Mouse (Mus musculus) kidney, postnatal 0 days (tissue): ENCODE measurements around the gene Axdnd1. TPM values are rescaled to one million over a fixed set of nuclear protein-coding genes. Genes with fewer than 3 reads are reported as not detected.
"Not testable (repeated sequence)": the region's sequence is repeated elsewhere in the genome, so short reads cannot be mapped to it uniquely, and the experiment has no call there.

Experiments
- ATAC-seq: fragments of 200-750 bp; cut with Nextera tagmentation; replicated peaks from 2 replicates; pipeline ENCODE4 v1.8.0; 2017; ENCODE audit warnings: low read depth, moderate number of reproducible peaks, moderate TSS enrichment, moderate library complexity; ENCODE audit not compliant: low FRiP score
- DNase-seq: peaks from one replicate; pipeline ENCODE4 v3.0.0-alpha.2; 2016; ENCODE audit warnings: low spot score
- H3K27ac ChIP-seq: fragments of 300-500 bp; sonication (generic); 2 replicates; pipeline ENCODE4 v1.5.1; 2014; ENCODE audit warnings: mild to moderate bottlenecking
- H3K27me3 ChIP-seq: fragments of 300-500 bp; sonication (generic); 2 replicates; pipeline ENCODE4 v1.6.1; 2014; ENCODE audit warnings: low read length, mixed read lengths; ENCODE audit not compliant: insufficient read depth
- H3K36me3 ChIP-seq: fragments of 300-500 bp; sonication (generic); 2 replicates; pipeline ENCODE4 v1.6.1; 2014; ENCODE audit warnings: low read length, mixed read lengths; ENCODE audit not compliant: insufficient read depth
- H3K4me1 ChIP-seq: fragments of 300-500 bp; sonication (generic); replicated peaks from 2 replicates; pipeline ENCODE4 v1.6.1; 2014; ENCODE audit warnings: antibody characterized with exemption, low read length, mixed read lengths; ENCODE audit not compliant: insufficient read depth
- H3K4me2 ChIP-seq: fragments of 300-500 bp; sonication (generic); 2 replicates; pipeline ENCODE4 v1.6.1; 2014; ENCODE audit warnings: mild to moderate bottlenecking, low read length, moderate library complexity, mixed read lengths
- H3K4me3 ChIP-seq: fragments of 300-500 bp; sonication (generic); replicated peaks from 2 replicates; pipeline ENCODE4 v1.5.1; 2014; ENCODE audit warnings: low read depth, low read length
- H3K9ac ChIP-seq: fragments of 300-500 bp; sonication (generic); 2 replicates; pipeline ENCODE4 v1.6.1; 2014; ENCODE audit warnings: low read depth, low read length
- H3K9me3 ChIP-seq: fragments of 300-500 bp; sonication (generic); replicated peaks from 2 replicates; pipeline ENCODE4 v1.6.1; 2016; ENCODE audit warnings: low read length, inconsistent platforms, mixed read lengths
- CTCF ChIP-seq: IDR thresholded peaks from 2 replicates; pipeline ENCODE4 v1.5.1; 2016; ENCODE audit warnings: antibody characterized with exemption, low read depth, mild to moderate bottlenecking, moderate library complexity
- WGBS: fragments of 180-500 bp; shearing (Covaris S2); extraction: QIAGEN DNeasy Blood & Tissue Kit; methylation state at CpG from one replicate; pipeline ENCODE4 v1.1.7; 2014; 5-methylcytosine and 5-hydroxymethylcytosine counted together
- polyA plus RNA-seq: library from polyadenylated mRNA; unstranded; fragments of >200 nt; fragmentation: Nextera tagmentation; extraction: Ambion mirVana; gene quantifications from 2 replicates; pipeline ENCODE4 v1.2.1, GENCODE M21; 2015

Gene Axdnd1
- polyA plus RNA-seq, 1 experiment from 2014 or later: 0.11 TPM

DNA sequence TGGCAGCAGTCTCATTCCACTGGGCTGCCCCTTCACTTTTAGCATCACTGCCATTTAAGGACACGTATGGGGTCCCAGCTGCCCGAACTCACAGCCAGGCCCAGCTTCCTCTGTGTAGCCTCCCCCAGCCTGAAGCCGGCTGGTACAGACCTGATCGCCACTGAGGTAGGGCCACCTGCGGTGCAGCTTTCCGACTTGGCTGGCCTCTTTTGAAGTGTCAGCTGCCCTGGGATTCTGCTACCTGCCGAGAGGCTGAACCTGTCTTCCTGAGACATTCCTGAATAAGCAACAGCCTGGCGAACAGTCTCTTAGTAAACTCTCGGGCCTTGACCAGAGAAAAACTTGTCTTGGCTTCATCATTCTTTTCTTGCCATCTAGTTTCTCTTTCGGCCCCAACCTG lies 17.7 kb downstream of the Axdnd1 start:
- H3K27ac ChIP-seq: no peak overlapping the region
- H3K27me3 ChIP-seq: no peaks in the 10 kb centered on the region
- H3K9me3 ChIP-seq: no peaks in the 10 kb centered on the region
- no peaks in the 10 kb centered on the region for H3K36me3 ChIP-seq
- 54% methylated on average over 10 of the region's 10 CpGs for WGBS
- no peak overlapping the region for H3K4me3 ChIP-seq
- no peak for ATAC-seq
- no peak for DNase-seq
- H3K4me1 ChIP-seq: no peaks in the 10 kb centered on the region
- H3K9ac ChIP-seq: no peak overlapping the region
- TF ChIP-seq CTCF: no peak
- H3K4me2 ChIP-seq: no peak overlapping the region

DNA sequence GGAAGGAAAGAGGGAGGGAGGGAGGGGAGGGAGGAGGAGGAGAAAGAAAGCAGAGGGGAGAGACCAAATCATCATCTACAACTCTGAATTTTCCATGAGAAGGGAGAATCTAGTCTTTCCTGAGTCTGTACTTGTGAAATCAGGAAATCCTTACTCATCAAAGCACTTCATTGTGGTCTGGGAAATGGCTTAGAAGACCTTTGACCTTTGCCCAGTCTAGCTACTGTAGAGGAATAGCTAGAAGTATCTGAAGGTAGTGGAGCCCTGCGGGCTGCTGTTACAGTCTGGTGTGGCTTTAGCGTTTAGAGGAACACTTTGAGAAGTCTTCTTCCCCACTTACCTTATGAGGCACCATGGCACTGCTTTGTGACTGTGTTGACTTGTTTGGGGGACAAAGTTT lies 18.5 kb downstream of the Axdnd1 start:
- Histone ChIP-seq H3K9ac (no peak overlapping the region), H3K36me3 (no peaks in the 10 kb centered on the region), H3K4me2 (no peak overlapping the region), H3K4me3 (no peak overlapping the region), H3K4me1 (no peaks in the 10 kb centered on the region), H3K9me3 (no peaks in the 10 kb centered on the region), H3K27ac (no peak overlapping the region), H3K27me3 (no peaks in the 10 kb centered on the region)
- ATAC-seq: no peak
- no peak for TF ChIP-seq CTCF
- 46% methylated on average over 2 of the region's 2 CpGs for WGBS
- DNase-seq: no peak

DNA sequence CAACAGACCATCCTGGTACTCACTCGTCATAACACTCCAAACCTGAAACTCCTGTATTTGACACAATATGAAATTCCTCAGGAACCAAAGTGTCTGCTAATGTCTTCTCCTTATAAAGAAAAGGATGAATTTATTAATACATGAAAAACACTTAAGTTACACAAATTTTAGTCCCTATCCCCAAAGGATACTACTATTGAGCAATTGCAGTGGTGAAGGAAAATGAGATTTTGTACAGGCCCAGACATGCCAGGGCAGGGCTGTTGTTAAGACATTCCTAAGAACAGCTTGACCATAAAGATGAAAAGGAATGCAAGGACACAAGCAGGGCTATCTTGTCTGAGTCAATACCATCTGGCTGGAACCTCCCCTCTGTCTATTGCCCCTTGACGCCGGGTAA lies 20.8 kb downstream of the Axdnd1 start:
- not testable (repeated sequence) for H3K4me3 ChIP-seq, ATAC-seq, H3K4me2 ChIP-seq, H3K9ac ChIP-seq, H3K9me3 ChIP-seq, H3K27me3 ChIP-seq, DNase-seq, H3K36me3 ChIP-seq, H3K4me1 ChIP-seq, H3K27ac ChIP-seq
- 65% methylated on average over 3 of the region's 3 CpGs for WGBS

DNA sequence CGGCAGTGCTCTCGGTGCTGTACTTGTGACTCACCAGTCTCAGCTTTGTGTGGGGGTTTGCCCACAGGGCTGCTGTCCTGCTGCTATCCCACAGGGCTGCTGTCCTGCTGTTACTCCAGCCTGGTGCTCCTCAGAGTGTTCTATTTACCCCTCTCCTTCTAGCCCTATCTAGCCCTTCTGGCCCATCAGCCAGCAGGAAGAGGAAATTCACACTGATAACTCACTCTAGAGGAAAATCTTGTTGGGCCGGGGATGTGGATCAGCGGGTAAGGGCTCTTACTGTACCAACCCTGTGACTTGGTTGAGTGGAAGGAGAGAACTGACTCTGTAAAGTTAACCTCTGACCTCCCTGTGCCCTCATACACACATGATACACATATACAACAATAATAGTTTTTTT lies 27.8 kb downstream of the Axdnd1 start:
- ATAC-seq (no peak), DNase-seq (no peak)
- Histone ChIP-seq H3K4me2 (no peak overlapping the region), H3K9ac (no peak overlapping the region), H3K4me1 (no peaks in the 10 kb centered on the region), H3K4me3 (no peak overlapping the region), H3K27me3 (no peaks in the 10 kb centered on the region), H3K36me3 (no peaks in the 10 kb centered on the region), H3K27ac (no peak overlapping the region), H3K9me3 (no peaks in the 10 kb centered on the region)
- no peak for TF ChIP-seq CTCF
- WGBS: 83% methylated on average over 4 of the region's 4 CpGs

DNA sequence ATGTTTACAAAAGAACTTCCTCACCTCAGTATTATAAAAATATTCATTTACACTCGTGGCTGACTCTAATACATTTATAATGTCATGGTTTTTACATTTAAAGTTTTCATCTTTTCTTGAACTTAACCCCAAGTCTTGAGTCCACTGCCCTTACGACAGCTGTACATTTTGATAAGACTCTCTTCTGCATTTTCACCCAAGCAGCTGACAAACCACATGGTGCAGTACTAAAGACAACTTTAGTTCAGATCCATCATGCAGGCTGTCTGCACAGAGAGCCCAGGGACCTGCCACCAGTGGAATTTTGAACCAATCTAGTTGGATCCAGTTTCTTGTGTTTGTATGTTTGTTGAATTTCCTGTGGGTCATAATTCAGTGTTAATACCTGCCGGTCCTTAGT lies 34.1 kb downstream of the Axdnd1 start:
- no peak for TF ChIP-seq CTCF
- DNase-seq: no peak
- H3K36me3 ChIP-seq: no peaks in the 10 kb centered on the region

DNA sequence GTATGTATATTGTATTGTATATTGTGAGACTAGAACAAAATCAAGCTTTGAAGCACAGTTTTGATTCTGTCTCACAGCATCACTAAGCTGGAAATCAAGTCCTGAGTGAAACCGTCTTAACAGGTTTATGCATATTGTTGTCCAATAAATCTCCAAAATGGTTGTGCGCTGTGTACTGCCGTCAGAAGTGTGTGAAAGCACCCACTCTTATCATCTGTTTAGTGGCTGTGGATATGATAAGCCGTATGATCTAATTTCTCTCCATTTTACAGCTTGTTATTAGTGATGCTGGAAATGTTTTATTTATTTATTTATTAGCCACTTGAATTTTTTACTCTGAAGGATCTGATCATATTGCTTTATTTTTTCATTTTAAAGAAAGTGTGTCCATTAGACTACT lies 34.7 kb downstream of the Axdnd1 start:
- H3K9me3 ChIP-seq: no peaks in the 10 kb centered on the region
- 86% methylated on average over 4 of the region's 4 CpGs for WGBS
- DNase-seq (no peak), ATAC-seq (no peak)
- H3K4me1 ChIP-seq: no peaks in the 10 kb centered on the region
- no peak for TF ChIP-seq CTCF
- H3K27me3 ChIP-seq: no peaks in the 10 kb centered on the region
- no peak overlapping the region for H3K4me3 ChIP-seq
- H3K9ac ChIP-seq: no peak overlapping the region
- no peaks in the 10 kb centered on the region for H3K36me3 ChIP-seq
- H3K27ac ChIP-seq: no peak overlapping the region
- no peak overlapping the region for H3K4me2 ChIP-seq

More for the DNA sequence above, 34.1 kb downstream of the Axdnd1 start:
- Histone ChIP-seq H3K4me3 (no peak overlapping the region), H3K4me1 (no peaks in the 10 kb centered on the region), H3K4me2 (no peak overlapping the region), H3K9me3 (no peaks in the 10 kb centered on the region), H3K9ac (no peak overlapping the region), H3K27ac (no peak overlapping the region), H3K27me3 (no peaks in the 10 kb centered on the region)
- ATAC-seq: no peak
- WGBS: 65% methylated on average over 3 of the region's 3 CpGs

GRCm38 (mm10) chr1:156381217-156381616 lies 39.7 kb downstream of the Axdnd1 start:
- ATAC-seq (no peak), DNase-seq (no peak)
- no peaks in the 10 kb centered on the region for H3K27me3 ChIP-seq
- TF ChIP-seq CTCF: no peak
- no peaks in the 10 kb centered on the region for H3K9me3 ChIP-seq
- no peak overlapping the region for H3K4me3 ChIP-seq
- H3K4me1 ChIP-seq: no peaks in the 10 kb centered on the region
- H3K36me3 ChIP-seq: no peaks in the 10 kb centered on the region
- no peak overlapping the region for H3K9ac ChIP-seq
- WGBS: 91% methylated on average over 3 of the region's 3 CpGs
- no peak overlapping the region for H3K27ac ChIP-seq
- no peak overlapping the region for H3K4me2 ChIP-seq
